Mouse (Mus musculus) cerebellum, postnatal 36 days (tissue): ENCODE data around the gene Fgfr2.
A peak's percentile ranks its signal among the peaks of the same experiment; 100 is the strongest.

Source experiments
- DNase-seq, 2 experiments: peaks; one replicate each; pipeline ENCODE4 v3.0.0; 2021 to 2022; ENCODE audit warnings: mixed read lengths in 2 of 2

The Fgfr2 gene

GRCm38 (mm10) chr7:132193606-132194005, 929.5 kb downstream of the Fgfr2 start:
- no peak for DNase-seq

- no peak for DNase-seq
Observed at GRCm38 (mm10) chr7:132187456-132187855, 935.7 kb downstream of the Fgfr2 start.

- DNase-seq: peak; percentile 3 to 18
Observed at GRCm38 (mm10) chr7:132183892-132184404, 939.2 kb downstream of the Fgfr2 start.

GRCm38 (mm10) chr7:132181586-132182198, 941.5 kb downstream of the Fgfr2 start:
- no peak for DNase-seq

- no peak for DNase-seq
Observed at GRCm38 (mm10) chr7:132181042-132181441, 942.1 kb downstream of the Fgfr2 start.

- DNase-seq: no peak
Observed at GRCm38 (mm10) chr7:132179049-132179448, 944.1 kb downstream of the Fgfr2 start.

DNA sequence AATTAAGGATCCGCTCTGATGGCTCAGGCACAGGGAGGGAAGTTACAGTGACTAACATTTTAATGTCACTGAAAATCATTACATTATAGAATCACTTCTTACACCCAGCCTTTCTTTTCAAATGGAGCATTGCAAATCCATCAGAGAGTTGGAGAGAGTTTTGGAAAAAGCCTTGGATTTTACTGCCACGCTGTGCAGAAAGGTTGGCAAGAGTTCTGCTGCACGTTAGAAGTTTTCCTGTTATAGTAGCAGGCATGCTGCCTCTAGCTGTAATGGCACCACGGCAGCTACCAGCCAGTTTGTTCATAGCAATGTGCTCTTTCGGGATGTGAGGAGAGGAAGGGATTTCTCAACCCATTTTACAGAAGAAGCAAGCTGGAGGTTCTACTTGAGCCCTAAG, 948.4 kb downstream of the Fgfr2 start:
- no peak for DNase-seq

- no peak for DNase-seq
Observed at GRCm38 (mm10) chr7:132174296-132174695, 948.9 kb downstream of the Fgfr2 start.

GRCm38 (mm10) chr7:132172220-132172619, 950.9 kb downstream of the Fgfr2 start:
- DNase-seq: no peak

- no peak for DNase-seq
Observed at GRCm38 (mm10) chr7:132171716-132172115, 951.4 kb downstream of the Fgfr2 start.

DNA sequence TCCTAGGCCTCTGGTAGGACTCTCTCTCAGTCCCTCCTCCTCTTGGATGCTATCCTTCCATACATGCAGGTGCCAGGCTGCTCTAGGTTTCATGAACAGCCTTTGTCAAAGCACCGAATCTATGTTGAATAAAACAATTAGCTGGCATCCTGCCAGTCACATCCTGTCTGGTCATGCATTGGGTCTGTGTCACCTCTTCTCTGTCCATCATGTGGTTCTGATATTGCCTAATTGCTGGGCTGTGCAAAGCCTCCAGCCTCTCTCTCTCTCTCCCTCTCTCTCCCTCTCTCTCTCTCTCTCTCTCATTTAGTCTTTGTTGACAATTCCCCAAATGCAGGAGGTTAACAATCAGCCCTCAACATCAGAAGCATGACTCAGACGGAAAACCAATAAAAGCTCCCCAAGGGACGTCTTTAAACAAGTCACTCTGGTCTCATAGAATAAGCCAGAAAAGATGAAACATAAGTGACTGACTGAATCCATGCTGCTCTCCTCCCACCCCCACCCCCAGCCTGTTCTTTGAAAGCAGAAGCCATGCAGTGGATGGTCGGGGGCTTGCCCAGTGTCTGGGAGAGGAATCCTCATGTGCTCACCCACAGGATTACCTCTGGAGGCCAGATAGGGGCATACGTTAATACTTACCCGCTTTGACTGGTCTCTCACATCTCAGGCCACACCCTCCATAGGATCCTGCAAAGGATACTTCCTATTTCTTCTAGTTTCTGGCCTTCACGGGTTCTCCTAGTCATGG, 953.6 kb downstream of the Fgfr2 start:
- DNase-seq: no peak

GRCm38 (mm10) chr7:132167239-132167638, 955.9 kb downstream of the Fgfr2 start:
- no peak for DNase-seq

DNA sequence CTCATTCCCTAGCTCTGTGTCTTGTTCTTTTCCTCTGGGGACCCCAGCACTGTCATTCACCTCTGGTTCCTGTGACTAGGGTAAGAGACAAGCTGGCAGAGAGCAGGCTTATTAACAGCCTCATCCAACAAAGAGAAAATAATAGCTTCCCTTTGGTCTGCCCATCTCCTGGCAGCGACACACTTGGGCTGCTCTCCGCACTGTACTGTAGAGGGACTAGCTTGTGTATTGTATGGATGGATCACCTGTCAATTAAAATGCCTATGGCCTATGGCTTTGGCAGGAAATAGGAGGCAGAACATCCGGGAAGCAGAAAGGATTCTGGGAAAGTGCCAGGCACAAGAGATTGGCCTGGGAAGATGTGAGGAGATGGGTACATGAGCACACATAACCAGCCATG, 960.9 kb downstream of the Fgfr2 start:
- no peak for DNase-seq

- DNase-seq: no peak
Observed at GRCm38 (mm10) chr7:132158321-132159025, 964.7 kb downstream of the Fgfr2 start.

GRCm38 (mm10) chr7:132154368-132154961, 968.7 kb downstream of the Fgfr2 start, which contains the start of gene Cpxm2:
Gene Cpxm2 (minus strand): TSS chr7:132154739.
- peak; percentile 2 to 8 for DNase-seq

DNA sequence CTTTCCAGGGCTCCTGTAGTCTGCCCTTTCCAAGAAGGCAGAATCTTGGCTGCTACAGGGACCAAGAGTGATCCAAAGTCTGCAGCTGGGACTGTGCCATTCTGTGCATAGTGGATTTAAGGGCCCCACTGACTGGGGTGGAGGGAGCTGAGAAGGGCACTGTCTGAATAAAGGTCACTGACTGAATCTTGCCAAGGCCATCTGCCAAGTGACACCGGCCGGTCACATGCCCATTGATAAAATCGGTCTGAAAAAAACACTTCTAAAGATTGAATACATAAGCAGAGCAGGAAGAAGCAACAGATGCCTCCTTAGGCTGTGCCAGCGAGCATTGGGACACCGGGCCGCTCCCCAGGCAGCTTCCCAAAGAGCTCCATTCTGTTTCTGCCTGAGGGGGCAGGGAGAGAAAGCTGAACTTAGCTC, 969.4 kb downstream of the Fgfr2 start:
- peak; percentile 7 for DNase-seq

GRCm38 (mm10) chr7:132145227-132145800, 977.8 kb downstream of the Fgfr2 start:
- DNase-seq: no peak

- DNase-seq: no peak
Observed at GRCm38 (mm10) chr7:132128687-132129086, 994.5 kb downstream of the Fgfr2 start.

DNA sequence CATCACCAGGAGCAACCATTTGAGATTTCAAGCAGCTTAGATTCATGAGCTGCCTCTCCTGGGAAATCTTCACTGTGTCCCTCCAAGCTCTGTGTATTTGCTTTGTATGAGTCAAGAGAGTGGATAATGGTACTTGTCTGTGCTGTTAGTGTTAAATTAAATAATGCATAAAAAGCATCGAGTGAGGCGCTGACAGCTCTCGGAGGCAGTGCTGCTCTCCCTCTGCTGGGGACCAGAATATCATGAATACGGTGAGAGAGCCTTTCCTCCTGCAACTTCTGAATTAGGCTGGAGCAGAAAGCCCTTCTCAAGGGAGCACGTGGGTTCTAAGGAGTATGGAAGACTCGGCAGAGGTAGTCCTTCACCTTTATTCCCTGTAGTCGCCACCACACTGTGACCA, 998.2 kb downstream of the Fgfr2 start:
- DNase-seq: no peak

- DNase-seq: no peak
Observed at GRCm38 (mm10) chr7:132123211-132123610, 999.9 kb downstream of the Fgfr2 start.

- DNase-seq: no peak
Observed at GRCm38 (mm10) chr7:132119817-132120216, 1003.3 kb downstream of the Fgfr2 start.

DNA sequence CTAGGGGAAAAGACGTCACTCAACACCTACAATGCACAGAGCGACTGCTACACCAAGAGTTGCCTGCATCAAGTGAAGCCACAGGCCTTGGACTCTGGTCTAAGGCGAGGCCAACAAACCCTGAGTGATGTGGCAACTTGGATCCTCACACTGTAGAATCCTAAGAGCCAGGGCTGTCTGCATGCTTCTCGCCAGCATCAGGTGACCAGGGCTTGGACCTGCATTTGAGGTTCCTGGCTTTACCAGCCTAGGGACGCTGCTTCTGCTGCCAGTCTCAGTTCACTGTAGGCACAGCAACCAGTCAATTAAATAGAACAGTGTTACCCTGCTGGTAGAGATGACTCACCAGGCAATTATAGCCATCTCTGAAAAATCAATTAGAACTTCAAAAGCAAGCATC, 1011.4 kb downstream of the Fgfr2 start:
- no peak for DNase-seq

DNA sequence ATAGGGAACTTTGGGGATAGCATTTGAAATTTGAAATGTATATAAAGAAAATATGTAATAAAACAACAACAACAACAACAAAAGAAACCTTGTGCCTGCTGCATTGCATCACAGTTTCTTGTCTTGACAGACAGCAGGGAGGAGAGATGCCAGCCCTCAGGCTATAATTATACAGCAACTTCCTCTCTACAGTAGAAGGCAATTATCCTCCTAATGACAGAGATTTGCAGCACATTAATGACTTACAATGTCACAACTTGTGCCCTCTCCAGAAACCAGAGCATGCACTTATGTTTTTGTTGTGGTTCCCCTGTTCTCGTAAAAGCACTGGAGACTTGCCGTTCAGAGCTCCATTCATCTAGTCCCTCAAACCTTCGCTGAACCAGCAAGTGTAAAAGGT, 1012.8 kb downstream of the Fgfr2 start:
- DNase-seq: no peak
